Mouse (Mus musculus) kidney, adult 10 weeks (tissue): ENCODE measurements around the gene Helt. TPM values are rescaled to one million over a fixed set of nuclear protein-coding genes. Genes with fewer than 3 reads are reported as not detected.

Source experiments
- polyA plus RNA-seq: library from polyadenylated mRNA; stranded (reverse); fragments of 350-450 nt; fragmentation: Illumina TruSeq; extraction: RNeasy Lipid Tissue Mini Kit (QIAGEN cat#74804); gene quantifications from one replicate; pipeline ENCODE4 v1.2.3, GENCODE M21; 2014; ENCODE audit warnings: low read depth, low replicate concordance

Helt gene
- polyA plus RNA-seq: not detected

GRCm38 (mm10) chr8:46294181-46294892, at the start of gene Helt:
Gene Helt, minus strand, starts transcription at chr8:46294671.

Other genes starting within 250 kb of the Helt start
- gene Cfap97, start 142.9 kb downstream of the Helt start, polyA plus RNA-seq: 46.8 TPM
- 29.9 TPM for gene Snx25, start 142.5 kb downstream of the Helt start, polyA plus RNA-seq
- gene Slc25a4, start 83.4 kb downstream of the Helt start, polyA plus RNA-seq: 383 TPM
- 381 TPM for gene Acsl1, start 176.4 kb upstream of the Helt start, polyA plus RNA-seq